Mouse (Mus musculus) bone marrow macrophage, adult 2 months (primary cell): ENCODE measurements around the gene Slc5a1.

Source experiments
- CTCF ChIP-seq: IDR thresholded peaks from 2 replicates; pipeline ENCODE4 v1.5.1; 2012; ENCODE audit warnings: low read depth, mild to moderate bottlenecking, low read length, moderate library complexity
- POLR2A ChIP-seq: IDR thresholded peaks from 2 replicates; pipeline ENCODE4 v1.6.1; 2012; ENCODE audit warnings: mild to moderate bottlenecking, low read depth, low read length, borderline replicate concordance

DNA sequence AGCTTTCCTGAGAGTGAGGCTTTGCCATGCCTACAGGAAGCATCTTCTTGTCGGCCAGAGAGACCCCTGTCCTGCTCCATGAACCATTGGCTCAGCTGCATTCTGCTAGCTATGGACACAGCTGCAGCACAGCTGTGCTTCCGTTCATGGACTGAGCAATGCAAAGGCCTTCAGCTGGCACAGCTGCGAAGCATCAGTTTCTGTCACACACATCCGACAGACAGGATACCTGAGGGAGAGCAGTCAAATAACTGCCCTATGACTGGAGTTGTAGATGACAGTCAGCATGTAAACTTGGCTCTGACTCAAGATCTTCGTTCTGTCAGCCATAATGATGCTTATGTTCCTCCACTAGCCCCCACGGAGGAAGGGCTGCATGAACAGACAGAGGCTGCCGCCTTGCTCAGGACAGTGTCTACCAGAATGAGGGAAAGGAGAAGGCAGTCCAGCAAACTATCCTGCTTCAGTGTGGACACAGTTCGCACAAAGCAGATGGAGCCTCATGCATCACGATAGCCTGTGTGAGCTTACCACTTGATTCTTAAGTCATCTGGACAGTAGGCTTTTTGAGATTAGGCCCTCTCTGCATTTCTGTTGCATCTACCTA lies 91.3 kb downstream of the Slc5a1 start:
- TF ChIP-seq CTCF, result no peak
- TF ChIP-seq POLR2A, result no peak
